Mouse (Mus musculus) neural tube, postnatal 0 days (tissue): ENCODE results near the gene Ppp1r13l. TPM values are rescaled to one million over a fixed set of nuclear protein-coding genes. Genes with fewer than 3 reads are reported as not detected.

ENCODE experiments used
- microRNA counts: library from miRNA; unstranded; fragments of <30 nt; microRNA quantifications from one replicate; lab custom pipeline; 2015
- microRNA-seq: library from miRNA; unstranded; fragments of <30 nt; microRNA quantifications from one replicate; pipeline ENCODE4, GENCODE M21; 2016
- polyA plus RNA-seq: library from polyadenylated mRNA; unstranded; fragments of >200 nt; fragmentation: Nextera tagmentation; extraction: Ambion mirVana; gene quantifications from 2 replicates; pipeline ENCODE4 v1.2.1, GENCODE M21; 2015

Ppp1r13l gene
- 1.0 and 1.2 TPM in 2 replicates for polyA plus RNA-seq

GRCm38 (mm10) chr7:19359299-19359891, at the start of gene Ppp1r13l, which contains the start of gene Cd3eap:
Gene Ppp1r13l, plus strand, starts transcription at chr7:19359749.
Gene Cd3eap, minus strand, starts transcription at chr7:19359483.

GRCm38 (mm10) chr7:19309884-19310641, 49.5 kb upstream of the Ppp1r13l start, which contains the start of gene Fosb:
Gene Fosb, minus strand, starts transcription at chr7:19310051.

GRCm38 (mm10) chr7:19344237-19344847, 15.2 kb upstream of the Ppp1r13l start, which contains the start of gene Ercc1:
Gene Ercc1, plus strand, starts transcription at chr7:19344778.

GRCm38 (mm10) chr7:19381377-19382165, 22.0 kb downstream of the Ppp1r13l start, which contains the start of gene Ercc2:
Gene Ercc2, plus strand, starts transcription at chr7:19382010.

GRCm38 (mm10) chr7:19403731-19404296, 44.3 kb downstream of the Ppp1r13l start, which contains the start of gene Klc3:
Gene Klc3, minus strand, starts transcription at chr7:19404104.

GRCm38 (mm10) chr7:19404476-19404875, 44.9 kb downstream of the Ppp1r13l start, which contains the start of gene Ckm:
Gene Ckm, plus strand, starts transcription at chr7:19404776.

MicroRNAs encoded within 50 kb of the gene (microRNA counts, 519-probe panel; counts per million panel counts)
- microRNA mmu-miR-343 (lab: Ali Mortazavi, UCI): 40.5 counts per million

Small RNA genes lying within 50 kb of the gene (microRNA-seq; reads per million reads assigned to microRNA genes)
- gene Mir343: not detected

Other genes starting within 250 kb of the Ppp1r13l start
- gene Gm4969, start 241.4 kb upstream of the Ppp1r13l start, polyA plus RNA-seq: 6.2 and 6.3 TPM in 2 replicates
- 10.3 and 11.0 TPM in 2 replicates for gene Fbxo46, start 239.9 kb upstream of the Ppp1r13l start, polyA plus RNA-seq
- gene Qpctl, start 210.5 kb upstream of the Ppp1r13l start, polyA plus RNA-seq: 25.2 and 26.6 TPM in 2 replicates
- gene Snrpd2, start 210.0 kb upstream of the Ppp1r13l start, polyA plus RNA-seq: 115 and 116 TPM in 2 replicates
- 0.84 and 1.1 TPM in 2 replicates for gene Gipr, start 193.6 kb upstream of the Ppp1r13l start, polyA plus RNA-seq
- gene Eml2, start 183.3 kb upstream of the Ppp1r13l start, polyA plus RNA-seq: 26.8 and 28.3 TPM in 2 replicates
- gene Gpr4, start 147.2 kb upstream of the Ppp1r13l start, polyA plus RNA-seq: 5.1 and 5.6 TPM in 2 replicates
- 33.3 and 38.2 TPM in 2 replicates for gene Opa3, start 131.4 kb upstream of the Ppp1r13l start, polyA plus RNA-seq
- gene Vasp, start 87.9 kb upstream of the Ppp1r13l start, polyA plus RNA-seq: 31.8 and 36.1 TPM in 2 replicates
- gene Ppm1n, start 79.7 kb upstream of the Ppp1r13l start, polyA plus RNA-seq: 1.1 and 2.7 TPM in 2 replicates
- 119 and 126 TPM in 2 replicates for gene Rtn2, start 77.1 kb upstream of the Ppp1r13l start, polyA plus RNA-seq
- 0.13 and 0.23 TPM in 2 replicates for gene Fosb, start 49.7 kb upstream of the Ppp1r13l start, polyA plus RNA-seq
- gene Ercc1, start 15.0 kb upstream of the Ppp1r13l start, polyA plus RNA-seq: 72.6 and 76.5 TPM in 2 replicates
- gene Cd3eap, start 266 bp upstream of the Ppp1r13l start, polyA plus RNA-seq: 19.8 and 23.3 TPM in 2 replicates
- gene Ercc2, start 22.3 kb downstream of the Ppp1r13l start, polyA plus RNA-seq: 13.1 and 15.2 TPM in 2 replicates
- gene Klc3, start 44.4 kb downstream of the Ppp1r13l start, polyA plus RNA-seq: 1.0 and 1.9 TPM in 2 replicates
- 5.1 and 5.3 TPM in 2 replicates for gene Ckm, start 45.0 kb downstream of the Ppp1r13l start, polyA plus RNA-seq
- gene Mark4, start 99.1 kb downstream of the Ppp1r13l start, polyA plus RNA-seq: 20.9 and 23.9 TPM in 2 replicates
- gene Exoc3l2, start 103.6 kb downstream of the Ppp1r13l start, polyA plus RNA-seq: 3.6 and 3.9 TPM in 2 replicates
- 4.4 and 5.5 TPM in 2 replicates for gene Bloc1s3, start 148.6 kb downstream of the Ppp1r13l start, polyA plus RNA-seq
- 36.9 and 39.7 TPM in 2 replicates for gene Trappc6a, start 148.6 kb downstream of the Ppp1r13l start, polyA plus RNA-seq
- 1.4 and 2.5 TPM in 2 replicates for gene Nkpd1, start 158.1 kb downstream of the Ppp1r13l start, polyA plus RNA-seq
- gene Ppp1r37, start 203.3 kb downstream of the Ppp1r13l start, polyA plus RNA-seq: 40.4 and 42.7 TPM in 2 replicates
- 0.15 TPM in 1 of 2 replicates, not detected in the other for gene Zfp296, start 217.5 kb downstream of the Ppp1r13l start, polyA plus RNA-seq
- 160 and 163 TPM in 2 replicates for gene Gemin7, start 217.8 kb downstream of the Ppp1r13l start, polyA plus RNA-seq
- gene Clasrp, start 244.7 kb downstream of the Ppp1r13l start, polyA plus RNA-seq: 58.6 and 67.4 TPM in 2 replicates